Mouse (Mus musculus) spleen, postnatal 4 days (tissue): ENCODE data around the gene Rnf169.
"Not testable (repeated sequence)": the region's sequence is repeated elsewhere in the genome, so short reads cannot be mapped to it uniquely, and the experiment has no call there.

Experiments
- DNase-seq, 2 experiments: peaks; one replicate each; pipeline ENCODE4 v3.0.0; 2022; ENCODE audit warnings: low spot score in 2 of 2

Gene Rnf169

DNA sequence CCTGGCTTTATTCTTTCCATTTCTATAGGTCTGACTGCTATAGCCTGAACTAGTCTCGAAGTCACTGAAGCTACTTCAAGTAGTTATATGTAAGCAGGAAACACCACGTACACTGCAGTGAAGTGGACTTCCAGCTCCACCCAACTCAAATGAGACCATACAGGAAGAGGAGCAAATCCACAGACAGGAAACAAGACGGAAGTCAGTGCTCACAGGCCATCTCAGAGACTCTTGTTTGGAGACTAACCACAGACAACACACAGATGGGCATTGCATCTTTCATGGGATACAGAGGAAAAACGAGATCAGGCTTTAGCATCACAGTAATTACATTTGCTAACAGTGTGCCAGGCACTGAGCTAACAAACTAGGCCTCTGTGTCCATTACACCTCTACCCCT is 33.9 kb downstream of the Rnf169 start:
- no peak for DNase-seq

DNA sequence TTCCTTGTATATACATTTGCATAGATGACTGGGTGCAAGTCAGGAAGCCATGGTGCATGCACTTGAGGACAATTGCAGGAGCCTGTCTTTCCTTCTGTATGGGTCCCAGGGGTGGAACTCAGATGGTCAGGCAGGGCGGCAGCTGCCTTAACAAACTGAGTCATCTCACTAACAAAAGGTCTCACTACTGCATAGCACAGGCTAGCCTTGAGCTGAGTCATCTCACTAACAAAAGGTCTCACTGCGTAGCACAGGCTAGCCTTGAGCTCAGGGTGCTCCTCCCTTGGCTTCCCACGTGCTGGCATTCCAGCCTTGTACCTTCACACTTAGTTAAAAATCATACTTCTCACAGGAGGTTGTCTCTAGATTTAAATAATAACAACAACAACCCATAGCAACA is 34.3 kb downstream of the Rnf169 start:
- DNase-seq: no peak

DNA sequence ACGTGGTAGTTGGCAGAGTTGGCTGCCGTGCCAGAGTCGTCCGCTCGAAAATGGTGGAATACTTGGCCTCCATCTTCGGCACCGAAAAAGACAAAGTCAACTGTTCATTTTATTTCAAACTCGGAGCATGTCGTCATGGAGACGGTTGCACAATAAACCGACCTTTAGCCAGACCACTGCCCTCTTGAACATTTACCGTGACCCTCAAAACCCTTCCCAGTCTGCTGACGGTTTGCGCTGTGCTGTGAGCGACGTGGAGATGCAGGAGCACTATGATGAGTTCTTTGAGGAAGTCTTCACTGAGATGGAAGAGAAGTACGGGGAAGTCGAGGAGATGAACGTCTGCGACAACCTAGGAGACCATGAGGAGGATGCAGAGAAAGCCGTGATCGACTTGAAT is 35.2 kb downstream of the Rnf169 start:
- not testable (repeated sequence) for DNase-seq

DNA sequence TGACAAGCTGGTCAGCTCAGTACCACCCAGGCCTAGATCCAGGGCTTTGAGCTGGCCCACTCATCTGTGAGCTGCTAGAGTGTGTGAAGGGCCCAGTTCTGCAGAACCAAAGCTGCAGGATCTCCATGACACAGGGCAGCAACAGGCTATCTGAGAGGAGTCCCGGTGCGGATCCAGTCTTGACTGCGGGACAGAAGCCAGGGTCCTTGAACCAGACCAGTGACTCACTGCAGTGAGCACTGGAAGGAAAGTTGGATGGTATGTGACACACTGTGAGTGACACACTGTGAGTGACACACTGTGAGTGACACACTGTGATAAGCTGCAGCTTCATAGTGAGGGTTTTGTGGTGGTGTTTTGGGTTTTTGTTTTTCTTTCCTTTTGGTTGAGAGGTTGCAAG is 35.7 kb downstream of the Rnf169 start:
- no peak for DNase-seq

DNA sequence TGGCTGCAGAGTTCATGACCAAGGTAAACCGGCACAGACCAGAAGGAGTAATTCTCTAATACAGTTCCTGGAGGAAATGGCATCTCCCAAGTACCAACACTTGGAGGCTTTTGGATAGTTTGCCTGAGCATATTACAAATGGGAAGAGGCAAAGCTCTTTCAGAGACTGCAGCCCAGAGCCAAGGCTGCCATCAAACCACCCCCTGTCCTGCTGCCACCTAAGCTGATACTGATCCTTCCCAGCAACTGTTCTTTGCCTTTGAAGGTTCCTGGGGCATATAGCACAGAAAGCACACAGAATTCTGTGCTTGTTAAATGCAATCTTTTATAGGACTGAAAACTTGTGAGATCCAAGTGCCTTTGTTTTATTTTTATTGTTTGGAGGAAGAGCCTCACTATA is 39.6 kb downstream of the Rnf169 start:
- no peak for DNase-seq

DNA sequence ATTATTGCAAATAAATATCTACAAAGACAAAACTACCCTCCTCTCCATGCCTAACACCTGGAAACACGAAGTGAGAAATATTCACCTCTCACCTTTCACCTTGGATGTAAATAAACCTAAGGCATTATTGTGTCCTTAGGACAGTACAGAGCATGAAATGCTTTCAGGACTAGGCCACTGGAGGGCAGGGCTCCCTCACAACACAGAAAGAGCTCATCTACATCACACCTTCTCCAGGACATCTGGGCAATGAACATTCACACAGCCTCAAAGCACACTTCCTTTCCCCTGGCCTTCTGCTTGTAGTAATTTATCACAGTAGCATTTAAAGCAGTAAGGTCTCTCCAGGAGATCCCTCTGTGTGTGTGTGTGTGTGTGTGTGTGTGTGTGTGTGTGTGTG is 44.5 kb downstream of the Rnf169 start:
- DNase-seq: no peak

DNA sequence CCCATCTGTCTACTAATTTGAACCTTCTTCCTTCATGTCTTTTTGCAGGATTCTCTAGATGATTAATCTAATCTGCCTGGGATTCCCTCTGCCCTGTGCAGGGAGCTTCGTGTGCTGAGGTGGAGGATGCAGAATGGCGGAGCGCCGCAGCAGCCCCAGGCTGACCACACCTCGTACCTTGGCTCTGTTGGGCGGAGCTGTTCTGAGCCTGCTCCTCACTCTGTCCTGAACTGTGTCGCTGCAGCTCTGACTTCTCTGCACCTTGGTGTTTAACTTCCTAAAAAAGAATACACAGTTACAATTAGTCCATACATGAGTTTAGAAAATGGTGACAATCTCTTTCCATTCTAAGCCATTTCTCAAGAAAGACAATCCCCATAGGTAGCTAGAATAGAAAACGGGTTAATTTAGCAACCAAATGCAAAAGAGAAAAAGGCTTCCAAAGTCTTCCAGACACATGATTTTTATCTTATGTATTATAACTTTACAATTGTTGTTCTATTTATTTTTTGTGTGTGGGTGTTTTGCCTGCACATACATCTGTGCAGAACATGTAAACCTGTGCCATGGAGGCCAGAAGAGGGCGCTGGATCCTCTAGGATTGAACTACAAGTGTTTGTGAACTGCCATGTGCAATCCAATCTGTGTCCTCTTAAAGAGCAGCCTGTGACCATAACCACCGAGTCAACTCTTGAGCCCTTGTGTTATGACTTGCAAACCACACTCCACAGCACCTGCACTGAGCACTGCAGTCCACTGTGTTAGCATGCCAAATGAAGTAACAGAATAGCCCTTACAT is 53.1 kb downstream of the Rnf169 start:
- DNase-seq: peak in 1 of 2 experiments; percentile 33

DNA sequence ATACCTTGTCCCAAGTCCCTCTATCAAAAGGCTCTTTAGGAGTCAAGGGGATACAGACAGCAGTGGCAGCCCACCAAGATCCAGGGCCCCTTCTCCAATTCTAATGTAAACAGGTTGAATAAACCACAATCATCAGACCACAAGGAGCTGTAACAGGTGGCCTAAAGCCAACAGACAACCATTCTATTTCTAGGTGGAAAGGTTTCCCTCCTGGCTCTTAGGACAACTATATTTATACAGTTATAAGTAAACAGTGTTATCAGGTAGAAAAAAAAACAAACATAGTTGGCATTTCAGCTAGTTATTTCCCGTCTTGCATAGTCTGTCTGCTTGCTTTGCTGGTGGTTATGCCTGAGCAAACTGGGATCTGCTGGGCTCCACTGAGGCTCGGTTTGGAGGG is 59.8 kb downstream of the Rnf169 start:
- DNase-seq: no peak

DNA sequence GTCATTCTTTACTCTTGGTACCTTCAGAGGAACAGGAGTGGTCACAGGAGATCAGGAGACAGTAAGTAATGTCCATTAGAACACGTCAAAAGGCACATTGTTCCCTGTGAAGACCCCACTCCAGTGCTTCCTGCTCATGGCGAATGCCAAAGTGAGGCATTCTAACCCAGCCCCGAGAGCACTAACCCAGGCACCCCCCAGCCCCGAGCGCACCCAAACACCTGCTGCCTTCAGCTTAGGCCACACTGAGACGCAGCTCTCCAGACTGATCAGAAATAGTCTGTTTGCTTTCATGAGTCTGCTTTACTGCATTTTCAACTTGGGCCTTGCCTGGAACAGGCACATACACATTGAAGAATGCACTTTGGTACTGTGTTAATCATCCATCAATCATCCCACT is 60.3 kb downstream of the Rnf169 start:
- DNase-seq: no peak

DNA sequence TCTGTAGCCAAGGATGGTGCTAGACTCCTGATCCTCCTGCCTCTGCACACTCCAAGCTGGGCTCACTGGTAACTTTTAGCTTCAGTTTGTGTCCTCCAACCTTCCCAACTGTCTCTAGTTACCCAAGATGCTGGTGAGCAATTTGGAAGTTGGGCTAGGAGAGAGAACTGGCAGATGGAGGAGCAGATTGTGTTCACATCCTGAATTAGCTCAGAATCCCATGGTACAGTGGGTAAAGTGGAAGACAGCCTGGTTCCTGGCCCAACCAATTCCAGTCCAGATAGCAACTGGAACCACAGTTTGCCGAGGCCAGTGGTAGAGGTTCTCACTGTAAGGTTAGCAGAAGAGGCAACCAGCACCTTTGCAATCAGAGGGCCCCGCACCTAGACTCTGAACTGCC is 61.1 kb downstream of the Rnf169 start:
- DNase-seq: no peak

DNA sequence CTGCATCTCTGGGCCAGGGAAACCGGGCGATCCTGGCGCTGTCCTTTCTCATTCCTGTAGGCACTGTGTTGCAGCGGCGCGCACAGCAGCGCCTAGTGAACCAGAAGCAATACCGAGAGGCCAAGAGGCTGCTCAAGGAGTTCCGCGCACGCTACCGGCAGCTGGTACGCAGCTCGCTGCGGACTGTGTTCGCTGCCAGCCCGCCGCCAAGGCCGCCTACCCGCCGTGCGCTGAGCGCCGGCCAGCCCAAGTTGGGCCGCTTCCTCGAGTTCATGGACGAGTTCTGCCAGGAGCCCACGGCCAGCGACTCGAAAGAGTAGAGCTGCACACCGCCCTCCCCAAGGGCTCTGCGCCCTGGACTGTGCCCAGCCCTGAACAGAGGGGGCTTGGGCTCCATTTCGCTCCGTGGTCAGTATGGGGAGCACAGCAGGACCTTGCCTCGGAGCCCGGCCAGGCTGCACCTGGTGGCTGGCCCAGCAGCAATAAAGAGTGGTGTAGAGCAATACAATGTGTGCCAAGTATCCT is 62.9 kb downstream of the Rnf169 start:
- no peak for DNase-seq

DNA sequence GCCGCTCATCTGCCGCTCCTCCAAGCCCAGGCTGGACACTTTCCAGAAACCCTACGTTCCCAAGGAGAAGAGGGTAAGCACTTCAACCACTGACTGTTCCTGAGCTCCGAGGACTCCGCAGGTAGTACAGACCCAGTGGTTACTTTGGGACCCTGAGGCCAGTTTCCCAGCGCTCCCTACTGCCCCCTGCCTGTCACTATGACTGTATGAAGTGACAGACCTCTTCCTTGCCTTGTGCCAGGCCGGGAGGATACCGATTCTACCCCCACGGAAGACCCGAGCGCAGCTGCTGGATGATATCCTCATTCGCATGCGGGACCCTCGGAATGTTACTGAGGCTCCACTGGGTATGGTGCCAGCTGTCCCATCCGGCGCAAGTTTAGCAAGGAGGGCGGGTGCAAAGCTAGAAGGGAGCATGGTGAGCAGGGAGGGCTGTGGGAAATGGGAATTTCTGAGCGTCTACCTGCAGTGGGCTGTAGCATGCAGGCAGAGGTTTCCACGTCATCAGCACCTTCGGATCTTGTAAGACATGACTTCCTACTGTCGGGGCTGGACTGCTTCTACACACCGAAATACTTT is 63.4 kb downstream of the Rnf169 start:
- peak in 1 of 2 experiments; percentile 26 for DNase-seq

DNA sequence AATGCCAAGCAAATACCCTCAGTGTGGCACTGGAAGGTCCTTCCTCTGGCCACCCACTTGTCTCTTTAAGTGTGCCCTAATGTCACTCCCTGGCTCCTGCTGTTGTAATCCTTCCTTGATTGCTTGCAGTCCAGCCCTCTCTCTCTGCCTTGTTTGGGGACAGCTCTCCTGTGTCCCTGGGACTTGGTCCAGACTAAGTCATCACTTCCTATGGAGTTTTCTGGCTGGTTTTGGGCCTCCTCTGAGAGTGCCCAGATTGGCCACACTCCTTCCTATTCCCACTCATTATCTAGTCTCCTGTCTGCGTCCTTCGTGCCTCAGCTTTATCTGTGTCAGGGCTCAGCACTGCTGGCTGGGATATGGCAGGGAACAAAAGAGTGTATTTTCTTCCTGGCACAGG is 64.7 kb downstream of the Rnf169 start:
- DNase-seq: no peak

DNA sequence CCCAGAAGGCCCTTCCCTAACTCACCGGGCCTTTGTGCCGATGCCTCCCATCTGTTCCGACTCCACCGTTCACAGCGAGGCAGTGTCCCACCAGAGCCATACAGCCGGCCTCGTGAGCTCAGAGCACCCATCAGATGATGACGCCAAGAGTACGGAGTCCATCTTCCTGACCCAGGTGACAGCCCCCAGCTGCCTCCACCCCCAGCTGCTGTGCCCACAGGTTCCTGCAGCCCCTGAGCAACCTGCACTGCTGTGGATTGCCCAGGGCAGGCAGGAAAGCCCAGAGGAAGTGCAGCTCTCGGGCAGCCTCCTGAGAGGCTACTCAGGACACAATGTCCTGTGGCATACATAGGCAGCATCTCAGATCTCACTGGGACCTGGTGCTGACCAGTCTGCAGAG is 65.9 kb downstream of the Rnf169 start:
- DNase-seq: no peak

DNA sequence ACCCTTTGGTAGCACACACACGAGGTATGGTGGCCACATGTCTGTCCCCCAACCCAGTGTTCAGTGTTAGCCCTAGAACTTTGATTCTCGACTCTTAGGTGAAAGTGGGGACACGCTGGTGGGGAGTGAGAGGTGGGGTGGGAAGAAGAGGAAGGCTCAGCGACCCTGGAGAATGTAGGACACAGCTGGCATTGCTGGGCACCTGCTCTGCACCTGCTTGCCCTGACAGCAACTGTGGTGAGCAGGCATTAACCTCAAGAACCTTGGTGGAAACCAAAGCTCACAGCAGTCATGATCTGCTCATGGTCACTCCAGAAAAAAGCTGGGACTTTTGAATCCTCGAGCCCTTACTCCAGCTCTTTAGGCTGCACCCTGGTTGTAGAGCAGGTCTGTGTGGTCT is 69.2 kb downstream of the Rnf169 start:
- DNase-seq: no peak

DNA sequence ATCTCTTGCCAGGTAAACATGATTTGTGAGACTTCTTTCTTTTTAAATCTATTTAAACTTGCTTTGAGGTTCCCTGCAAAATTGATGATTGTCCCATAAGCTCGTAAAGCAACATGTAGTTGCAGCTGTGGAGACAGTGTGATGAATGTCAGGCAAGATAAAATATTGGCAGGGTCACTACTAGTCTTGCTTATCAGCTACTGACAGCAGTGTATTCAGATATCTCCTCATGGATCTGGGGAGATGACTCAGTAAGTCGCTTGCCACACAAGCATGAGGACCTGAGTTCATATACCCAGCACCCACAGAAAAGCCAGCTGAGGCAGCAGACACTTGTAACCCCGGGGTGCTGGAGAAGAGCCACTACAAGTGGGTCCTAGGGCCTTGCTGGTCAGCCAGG is 72.8 kb downstream of the Rnf169 start:
- no peak for DNase-seq

DNA sequence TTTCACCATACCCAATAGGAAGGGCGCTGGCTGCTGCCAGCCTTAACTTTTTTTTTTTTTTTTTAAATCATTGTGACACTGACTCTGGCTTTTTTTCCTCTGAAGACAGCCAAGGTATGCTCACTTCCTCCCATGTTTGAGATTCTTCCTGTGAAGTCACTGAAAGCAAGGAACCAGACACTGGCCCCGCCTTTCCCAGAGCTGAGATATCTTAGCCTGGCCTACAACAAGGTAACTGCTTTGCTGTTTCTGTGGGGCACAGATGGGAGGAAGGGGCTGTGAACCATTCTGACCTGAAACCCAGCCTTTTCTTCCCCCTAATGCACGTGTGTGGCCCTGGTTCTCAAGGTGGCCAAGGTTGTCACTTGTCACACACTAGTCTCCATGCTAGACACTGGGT is 73.9 kb downstream of the Rnf169 start:
- no peak for DNase-seq

DNA sequence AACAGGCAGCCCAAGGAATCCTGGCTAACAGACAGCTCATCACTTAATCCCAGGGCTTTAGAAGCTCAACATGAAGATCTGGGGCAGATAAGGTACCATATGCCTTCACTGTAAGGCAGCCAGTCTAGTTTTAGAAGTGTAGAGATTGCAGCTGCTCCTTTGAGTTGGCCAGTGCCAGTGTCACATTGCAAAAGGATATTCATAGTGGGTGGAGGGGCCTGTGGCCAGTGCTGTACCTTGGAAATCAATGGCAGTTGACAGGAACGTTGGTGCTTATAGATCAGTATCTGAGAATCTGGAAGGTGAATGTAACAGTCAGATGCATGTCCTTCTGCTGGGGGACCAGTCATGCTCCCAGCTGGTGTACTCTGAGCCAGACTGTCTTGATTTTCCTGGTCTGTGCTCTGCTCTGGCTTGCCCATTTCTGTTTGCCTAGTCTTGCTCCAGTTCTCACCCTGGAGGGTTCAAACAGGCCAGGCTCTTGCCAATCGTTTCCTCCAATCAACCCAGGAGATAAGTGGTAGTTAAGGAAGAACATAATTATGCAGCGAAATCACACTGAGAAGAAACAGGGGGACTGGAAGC is 75.7 kb downstream of the Rnf169 start:
- no peak for DNase-seq

DNA sequence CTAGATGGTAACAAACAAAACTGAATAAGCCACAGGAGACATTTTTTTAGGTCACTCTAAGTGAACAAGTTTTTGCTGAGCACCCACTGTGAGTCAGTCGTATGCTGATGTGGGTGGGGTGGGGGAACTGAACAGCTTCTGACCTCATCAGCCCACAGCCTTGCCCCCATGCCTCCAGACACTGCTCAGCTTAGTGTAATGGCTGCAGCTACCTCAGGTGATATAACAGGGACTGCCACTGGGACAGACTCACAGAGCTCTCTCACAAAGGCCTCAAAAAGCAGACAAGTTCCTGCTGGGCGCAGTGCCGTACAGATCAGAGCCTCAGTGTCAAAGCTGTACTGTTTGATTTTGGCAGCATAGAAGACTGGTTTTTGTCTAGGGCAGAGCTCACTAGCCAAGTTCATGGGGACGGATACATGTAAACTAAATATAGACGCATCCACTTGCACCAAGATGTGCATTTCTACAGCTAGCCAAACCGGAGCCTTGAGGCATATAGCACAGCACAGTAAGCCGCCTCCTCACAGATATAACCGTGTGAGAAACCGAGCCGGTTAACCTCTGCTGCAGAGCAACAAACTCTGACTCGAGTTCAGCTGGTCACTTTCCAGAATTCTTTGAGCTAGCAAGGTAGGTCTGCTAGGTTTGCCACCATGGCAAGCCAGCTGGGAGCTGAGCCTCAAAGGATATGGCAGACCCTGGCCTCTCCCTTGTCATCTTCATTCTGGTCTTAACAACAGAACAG is 77.2 kb downstream of the Rnf169 start:
- DNase-seq: no peak

DNA sequence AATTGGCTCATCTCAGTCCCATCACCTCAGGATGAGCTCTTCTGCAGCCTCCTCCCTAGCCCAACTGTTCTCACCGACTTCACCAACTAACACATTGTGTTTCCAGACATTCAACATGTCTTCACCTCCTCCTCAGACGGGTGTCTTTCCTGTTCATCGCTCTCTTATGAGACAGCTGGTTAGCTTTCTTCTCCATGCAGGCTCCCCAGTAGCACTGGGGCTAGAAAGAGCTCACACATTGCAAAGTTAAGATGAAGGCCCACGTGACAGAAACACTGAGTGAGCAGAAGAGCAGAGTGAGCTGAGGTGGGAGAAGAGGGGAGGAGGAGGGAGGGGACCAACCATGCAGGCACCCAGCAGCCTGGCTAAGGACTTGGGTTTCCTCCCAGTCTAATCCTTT is 78.0 kb downstream of the Rnf169 start:
- no peak for DNase-seq

DNA sequence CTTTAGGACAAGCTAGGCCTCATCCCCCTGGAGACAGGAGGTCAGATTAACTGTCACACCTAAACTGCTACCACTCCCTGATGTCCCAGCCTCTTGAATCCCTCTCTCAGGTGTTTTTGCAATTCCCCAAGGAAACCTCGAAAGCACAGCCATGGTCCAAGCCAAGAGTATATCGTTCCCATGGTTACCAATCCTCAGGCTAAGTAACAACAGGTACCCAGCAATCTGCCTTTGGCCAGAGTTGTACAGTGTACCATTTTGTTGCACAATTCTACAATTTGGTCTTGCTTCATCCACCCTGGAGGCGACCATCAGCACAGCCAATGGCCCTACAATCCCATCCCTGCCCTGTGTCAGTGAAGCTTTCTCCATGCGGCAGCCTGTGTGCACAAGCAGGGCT is 83.3 kb downstream of the Rnf169 start:
- DNase-seq: no peak

DNA sequence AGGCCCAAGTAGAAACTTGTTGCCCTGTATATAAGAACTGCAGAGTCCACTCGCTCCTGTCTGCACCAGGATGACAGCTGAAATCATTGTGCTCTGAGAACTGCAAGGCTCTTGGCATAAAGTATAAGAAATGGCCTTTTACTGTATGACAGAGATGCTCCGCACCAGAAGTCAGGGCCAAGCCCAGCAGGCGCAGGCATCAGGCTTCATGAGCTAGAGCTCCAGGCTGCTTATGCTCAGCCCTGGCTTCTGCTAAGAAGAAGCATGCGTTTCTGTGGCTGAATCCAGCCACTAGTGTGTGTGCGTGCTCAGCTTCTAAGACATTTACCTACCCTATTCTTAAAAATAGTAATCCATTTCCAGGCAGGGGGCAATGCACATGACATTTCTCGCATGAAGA is 85.8 kb downstream of the Rnf169 start:
- DNase-seq: no peak
